1 mouse cellular context compared by ENCODE assay signal in the genomic region with DNA sequence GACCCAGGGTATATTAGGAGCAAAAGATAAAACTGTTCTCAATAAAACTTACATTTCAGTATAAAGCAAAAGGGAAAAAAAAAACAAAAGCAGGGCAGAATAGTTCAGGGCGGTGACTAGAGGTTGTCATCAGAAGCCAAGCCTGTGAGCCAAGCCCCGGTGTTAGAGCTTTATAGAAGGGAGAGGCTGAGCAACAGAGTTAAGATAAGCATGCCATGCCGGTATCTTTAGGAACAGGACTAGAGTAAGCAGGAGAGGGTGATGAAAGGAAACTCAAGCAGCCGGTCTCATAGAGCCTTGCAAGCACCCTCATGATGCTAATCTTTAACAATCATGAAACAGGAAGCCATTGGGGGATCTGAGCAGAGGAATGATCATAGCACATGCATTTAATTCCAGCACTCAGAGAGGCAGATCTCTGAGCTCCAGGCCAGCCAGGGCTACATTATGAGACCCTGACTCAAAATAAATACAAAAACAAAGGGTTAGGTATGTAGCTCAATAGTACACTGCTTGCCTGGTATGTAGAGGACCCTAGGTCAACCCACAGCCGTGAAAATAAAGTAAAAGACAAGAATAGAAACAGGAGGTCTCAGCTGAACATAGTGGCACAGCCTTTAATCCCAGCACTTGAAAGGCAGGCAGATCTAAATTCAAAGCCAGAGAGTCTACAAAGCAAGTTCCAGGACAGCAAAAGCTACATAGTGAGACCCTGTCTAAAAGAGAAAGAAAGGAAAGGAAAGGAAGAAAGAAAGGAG.
TF ChIP-seq lines count a peak whose summit lies in the region.

No protein-coding gene starts in this region.

TF ChIP-seq in MEL, 35 proteins besides CTCF, POLR2A, EP300 and RAD21:
- peak; percentile 90 for TF ChIP-seq GATA1 (IDR thresholded peaks at IDR 0.05; ENCODE audit: low read depth, low read length)
- no peak for TF ChIP-seq ZC3H11A (IDR thresholded peaks at IDR 0.05; ENCODE audit: low read depth, low read length)
- TF ChIP-seq KAT2A (conservative IDR thresholded peaks at IDR 0.05; ENCODE audit: low read depth, low read length), result no peak; the same call in 1 of the 2 replicates
- no peak for TF ChIP-seq ZKSCAN1 (IDR thresholded peaks at IDR 0.05; ENCODE audit: low read depth, low read length)
- TF ChIP-seq RCOR1 (IDR thresholded peaks at IDR 0.05; ENCODE audit: low read depth, low read length), result peak; percentile 14; the same call in 1 of the 2 replicates
- no peak for TF ChIP-seq JUND (IDR thresholded peaks at IDR 0.05; ENCODE audit: low read depth, low read length)
- peak; percentile 83 for TF ChIP-seq TCF12 (IDR thresholded peaks at IDR 0.05; ENCODE audit: low read depth, low read length)
- peak; percentile 92 for TF ChIP-seq SIN3A (IDR thresholded peaks at IDR 0.05; ENCODE audit: low read length)
- TF ChIP-seq MYC (IDR thresholded peaks at IDR 0.05; ENCODE audit: low read depth, low read length), result peak; percentile 86
- peak; percentile 81 for TF ChIP-seq TAL1 (IDR thresholded peaks at IDR 0.05; ENCODE audit: low read length)
- peak; percentile 80 for TF ChIP-seq ZNF384 (IDR thresholded peaks at IDR 0.05; ENCODE audit: low read depth, low read length)
- no peak for TF ChIP-seq UBTF (IDR thresholded peaks at IDR 0.05; ENCODE audit: borderline replicate concordance, insufficient read depth, low read depth, low read length)
- no peak for TF ChIP-seq USF1 (IDR thresholded peaks at IDR 0.05; ENCODE audit: low read depth, low read length)
- TF ChIP-seq POLR2AphosphoS2 (IDR thresholded peaks at IDR 0.05; ENCODE audit: low read length), result peak; percentile 92
- peak; percentile 90 for TF ChIP-seq ZMIZ1 (IDR thresholded peaks at IDR 0.05; ENCODE audit: low read depth, low read length)
- TF ChIP-seq ETS1 (IDR thresholded peaks at IDR 0.05; ENCODE audit: low read depth, low read length), result peak; percentile 84
- no peak for TF ChIP-seq NRF1 (IDR thresholded peaks at IDR 0.05; ENCODE audit: insufficient read depth, low read depth, low read length, poor library complexity, severe bottlenecking)
- 0 out of 2 replicates have a peak, but pooled peaks have one; percentile 31 for TF ChIP-seq HCFC1 (IDR thresholded peaks at IDR 0.05; ENCODE audit: low read depth, low read length)
- TF ChIP-seq USF2 (IDR thresholded peaks at IDR 0.05; ENCODE audit: borderline replicate concordance in 1 of 2, insufficient read depth in 1 of 2, low read depth in 1 of 2, low read length in 2 of 2), result no peak
- TF ChIP-seq MXI1 (IDR thresholded peaks at IDR 0.05; ENCODE audit: low read depth, low read length), result peak; percentile 88
- TF ChIP-seq CHD2 (IDR thresholded peaks at IDR 0.05; ENCODE audit: low read length), result no peak
- no peak for TF ChIP-seq MEF2A (IDR thresholded peaks at IDR 0.05; ENCODE audit: extremely low read depth, insufficient replicate concordance, low read depth, low read length, poor library complexity, severe bottlenecking)
- TF ChIP-seq CHD1 (IDR thresholded peaks at IDR 0.05; ENCODE audit: low read depth, low read length), result peak; percentile 96
- TF ChIP-seq NELFE (IDR thresholded peaks at IDR 0.05; ENCODE audit: low read depth, low read length), result 0 out of 2 replicates have a peak, but pooled peaks have one; percentile 34
- 0 out of 2 replicates have a peak, but pooled peaks have one; percentile 45 for TF ChIP-seq MAX (IDR thresholded peaks at IDR 0.05; ENCODE audit: low read length)
- peak; percentile 77 for TF ChIP-seq TBP (IDR thresholded peaks at IDR 0.05; ENCODE audit: low read depth, low read length)
- 0 out of 2 replicates have a peak, but pooled peaks have one; percentile 11 for TF ChIP-seq MAFK (IDR thresholded peaks at IDR 0.05; ENCODE audit: borderline replicate concordance, low read depth, low read length)
- peak; percentile 7; the same call in 1 of the 2 replicates for TF ChIP-seq SMC3 (IDR thresholded peaks at IDR 0.05; ENCODE audit: low read depth, low read length)
- no peak for TF ChIP-seq ELF1 (IDR thresholded peaks at IDR 0.05; ENCODE audit: low read depth, low read length)
- no peak for TF ChIP-seq GABPA (IDR thresholded peaks at IDR 0.05; ENCODE audit: low read depth, low read length)
